Mouse (Mus musculus) small intestine, adult 2 months (tissue): Measurements from ENCODE around the gene Ggcx. TPM values are rescaled to one million over a fixed set of nuclear protein-coding genes. Genes with fewer than 3 reads are reported as not detected.

Experiments
- H3K27ac ChIP-seq: fragments of 200-500 bp; 2 replicates; pipeline ENCODE4 v1.5.1; 2012; ENCODE audit warnings: low read depth, low read length, control low read depth, inconsistent platforms; ENCODE audit not compliant: insufficient read depth
- H3K27me3 ChIP-seq: fragments of 200-500 bp; 2 replicates; pipeline ENCODE4 v1.6.1; 2012; ENCODE audit warnings: mild to moderate bottlenecking, moderate library complexity, low read length, inconsistent platforms; ENCODE audit not compliant: control insufficient read depth, insufficient read depth
- H3K36me3 ChIP-seq: fragments of 200-500 bp; 2 replicates; pipeline ENCODE4 v1.6.1; 2012; ENCODE audit warnings: mild to moderate bottlenecking, low read length, control low read depth, inconsistent platforms; ENCODE audit not compliant: control insufficient read depth, insufficient read depth
- H3K4me1 ChIP-seq: fragments of 200-500 bp; 2 replicates; pipeline ENCODE4 v1.6.1; 2012; ENCODE audit warnings: low read length, inconsistent platforms, mixed read lengths; ENCODE audit not compliant: control insufficient read depth, insufficient read depth, insufficient read length
- H3K4me3 ChIP-seq: fragments of 200-500 bp; 2 replicates; pipeline ENCODE4 v1.5.1; 2012; ENCODE audit warnings: low read depth, mild to moderate bottlenecking, control low read depth, inconsistent platforms, low read length, moderate library complexity
- CTCF ChIP-seq: fragments of 200-500 bp; IDR thresholded peaks from 2 replicates; pipeline ENCODE4 v1.5.1; 2012; ENCODE audit warnings: low read depth, mild to moderate bottlenecking, control low read depth, inconsistent platforms, low read length, moderate library complexity, mixed read lengths; ENCODE audit not compliant: insufficient replicate concordance, insufficient read length; ENCODE audit errors: extremely low read depth
- POLR2A ChIP-seq: fragments of 200-500 bp; IDR thresholded peaks from 2 replicates; pipeline ENCODE4 v1.6.1; 2012; ENCODE audit warnings: low read depth, mild to moderate bottlenecking, control low read depth, inconsistent platforms, low read length, moderate library complexity
- WGBS: fragments of 180-500 bp; shearing (Covaris S2); methylation state at CpG from one replicate; pipeline ENCODE4 v1.1.7; 2018; 5-methylcytosine and 5-hydroxymethylcytosine counted together
- polyA plus RNA-seq: library from polyadenylated mRNA; depleted of rRNA; stranded (reverse); fragments of >200 nt; gene quantifications from 2 replicates; pipeline ENCODE4 v1.2.3, GENCODE M21; 2012; rRNA removed

Gene Ggcx
- polyA plus RNA-seq, 1 experiment: 6.1 TPM

DNA sequence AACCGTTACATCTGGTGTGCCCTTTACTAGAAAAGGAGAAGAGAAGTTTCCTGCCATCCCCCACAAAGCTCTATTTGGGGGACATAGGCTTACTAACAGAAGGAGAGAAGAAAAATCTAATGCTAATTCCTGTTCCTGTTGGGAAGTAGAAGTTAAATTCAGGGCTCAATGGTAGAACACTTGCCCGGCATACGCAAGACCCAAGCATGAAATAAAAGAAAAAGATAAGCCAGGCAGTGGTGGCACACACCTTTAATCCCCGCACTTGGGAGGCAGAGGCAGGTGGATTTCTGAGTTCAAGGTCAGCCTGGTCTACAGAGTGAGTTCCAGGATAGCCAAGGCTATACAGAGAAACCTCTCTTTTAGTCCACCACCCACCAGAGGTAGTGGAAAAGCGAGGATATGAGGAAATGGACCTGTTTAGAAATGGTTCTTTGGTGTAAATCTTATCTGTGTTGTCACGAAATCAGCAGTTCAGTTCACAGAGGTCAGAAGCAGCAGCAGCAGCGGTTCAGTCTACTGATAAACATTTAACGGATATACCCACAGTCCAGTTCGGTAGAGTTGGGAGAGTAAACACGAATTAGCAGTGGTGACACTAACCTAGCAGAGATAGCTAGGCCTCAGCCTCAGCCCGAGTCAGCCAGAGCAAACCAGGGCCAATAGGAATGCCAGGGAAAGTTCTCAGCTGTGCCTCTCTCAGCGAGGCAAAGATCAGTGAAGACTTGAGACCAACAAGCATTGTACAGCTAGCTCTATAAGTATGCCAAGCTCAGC lies 65.7 kb downstream of the Ggcx start:
- Histone ChIP-seq H3K4me3 (no peak overlapping the region), H3K36me3 (no peaks in the 10 kb centered on the region), H3K27ac (0 out of 2 replicates have a peak overlapping the region, but pooled peaks have one; percentile 9), H3K27me3 (no peaks in the 10 kb centered on the region), H3K4me1 (peaks cover 10% of the 10 kb centered on the region; the same call in 1 of the 2 replicates)
- 34% methylated on average over 12 of the region's 12 CpGs for WGBS
- TF ChIP-seq CTCF (no peak), POLR2A (no peak)

DNA sequence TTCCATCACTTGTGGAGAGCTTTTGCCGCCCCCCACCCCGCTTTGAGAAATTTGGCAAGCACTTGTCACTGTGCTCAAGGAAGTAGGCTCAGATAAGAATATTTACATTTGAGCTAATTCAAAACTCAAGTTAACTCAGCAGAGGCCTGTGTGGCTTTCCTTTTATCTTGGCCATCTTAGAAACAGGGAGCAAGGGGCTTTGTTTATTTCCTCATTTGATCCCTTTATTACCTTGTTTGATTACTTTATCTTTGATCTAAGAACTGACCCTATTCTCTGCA lies 66.3 kb downstream of the Ggcx start:
- 19% methylated on average over 2 of the region's 2 CpGs for WGBS
- no peaks in the 10 kb centered on the region for H3K36me3 ChIP-seq
- H3K4me3 ChIP-seq: no peak overlapping the region
- H3K27me3 ChIP-seq: no peaks in the 10 kb centered on the region
- 0 out of 2 replicates have a peak overlapping the region, but pooled peaks have one; percentile 9 for H3K27ac ChIP-seq
- no peak for TF ChIP-seq CTCF
- TF ChIP-seq POLR2A: no peak
- peaks cover 10% of the 10 kb centered on the region for H3K4me1 ChIP-seq

Other genes with a start within 250 kb of the Ggcx start
- gene Atoh8, start 178.7 kb upstream of the Ggcx start, polyA plus RNA-seq: 4.9 and 9.1 TPM in 2 replicates
- 0.36 and 0.71 TPM in 2 replicates for gene Sftpb, start 109.7 kb upstream of the Ggcx start, polyA plus RNA-seq
- 5.5 and 6.8 TPM in 2 replicates for gene Usp39, start 69.1 kb upstream of the Ggcx start, polyA plus RNA-seq
- gene 0610030E20Rik, start 67.0 kb upstream of the Ggcx start, polyA plus RNA-seq: 6.5 and 12.7 TPM in 2 replicates
- gene Tmem150a, start 58.9 kb upstream of the Ggcx start, polyA plus RNA-seq: 16.6 and 31.8 TPM in 2 replicates
- gene Rnf181, start 47.4 kb upstream of the Ggcx start, polyA plus RNA-seq: 59.5 and 97.6 TPM in 2 replicates
- gene Vamp5, start 33.8 kb upstream of the Ggcx start, polyA plus RNA-seq: 14.8 and 19.8 TPM in 2 replicates
- 124 and 243 TPM in 2 replicates for gene Vamp8, start 23.6 kb upstream of the Ggcx start, polyA plus RNA-seq
- 19.5 and 20.1 TPM in 2 replicates for gene Mat2a, start 25.2 kb downstream of the Ggcx start, polyA plus RNA-seq
- gene Sh2d6, start 107.4 kb downstream of the Ggcx start, polyA plus RNA-seq: 9.9 and 22.2 TPM in 2 replicates
- gene Capg, start 130.1 kb downstream of the Ggcx start, polyA plus RNA-seq: 17.5 and 53.4 TPM in 2 replicates
- gene Elmod3, start 184.1 kb downstream of the Ggcx start, polyA plus RNA-seq: 13.3 and 22.3 TPM in 2 replicates
- 51.6 and 70.7 TPM in 2 replicates for gene Retsat, start 184.2 kb downstream of the Ggcx start, polyA plus RNA-seq
- gene Tgoln1, start 202.7 kb downstream of the Ggcx start, polyA plus RNA-seq: 13.4 and 24.1 TPM in 2 replicates